Mouse (Mus musculus): ENCODE measurements around the gene Nt5c2. TPM values are rescaled to one million over a fixed set of nuclear protein-coding genes. Genes with fewer than 3 reads are reported as not detected.
"Not testable (repeated sequence)": the region's sequence is repeated elsewhere in the genome, so short reads cannot be mapped to it uniquely, and the experiment has no call there.

Gene Nt5c2
- total RNA-seq, 1 experiment from 2014 or later, result 138 TPM

- ATAC-seq (replicated peaks in 1 of 2; ENCODE audit: insufficient read depth in 1 of 2, low FRiP score in 2 of 2, low TSS enrichment in 1 of 2, low read depth in 1 of 2, poor library complexity in 2 of 2, severe bottlenecking in 2 of 2), result no peak
These were observed 8.6 kb upstream of the Nt5c2 start for GRCm38 (mm10) chr19:47023546-47023945.

GRCm38 (mm10) chr19:47022709-47023108 is 7.8 kb upstream of the Nt5c2 start:
- no peak for ATAC-seq (replicated peaks in 1 of 2; ENCODE audit: insufficient read depth in 1 of 2, low FRiP score in 2 of 2, low TSS enrichment in 1 of 2, low read depth in 1 of 2, poor library complexity in 2 of 2, severe bottlenecking in 2 of 2)

- ATAC-seq (replicated peaks in 1 of 2; ENCODE audit: insufficient read depth in 1 of 2, low FRiP score in 2 of 2, low TSS enrichment in 1 of 2, low read depth in 1 of 2, poor library complexity in 2 of 2, severe bottlenecking in 2 of 2), result no peak
These were observed 4.4 kb upstream of the Nt5c2 start for GRCm38 (mm10) chr19:47019326-47019725.

GRCm38 (mm10) chr19:47018330-47018729 is 3.4 kb upstream of the Nt5c2 start:
- no peak for ATAC-seq (replicated peaks in 1 of 2; ENCODE audit: insufficient read depth in 1 of 2, low FRiP score in 2 of 2, low TSS enrichment in 1 of 2, low read depth in 1 of 2, poor library complexity in 2 of 2, severe bottlenecking in 2 of 2)

- no peak for ATAC-seq (replicated peaks in 1 of 2; ENCODE audit: insufficient read depth in 1 of 2, low FRiP score in 2 of 2, low TSS enrichment in 1 of 2, low read depth in 1 of 2, poor library complexity in 2 of 2, severe bottlenecking in 2 of 2)
These were observed 2.9 kb upstream of the Nt5c2 start for GRCm38 (mm10) chr19:47017831-47018230.

GRCm38 (mm10) chr19:47016487-47016886 is 1.5 kb upstream of the Nt5c2 start:
- ATAC-seq (replicated peaks in 1 of 2; ENCODE audit: insufficient read depth in 1 of 2, low FRiP score in 2 of 2, low TSS enrichment in 1 of 2, low read depth in 1 of 2, poor library complexity in 2 of 2, severe bottlenecking in 2 of 2), result peak in 1 of 2 experiments; percentile 57; a peak in 1 of 4 replicates

GRCm38 (mm10) chr19:47015965-47016364 is 1.0 kb upstream of the Nt5c2 start:
- no peak for ATAC-seq (replicated peaks in 1 of 2; ENCODE audit: insufficient read depth in 1 of 2, low FRiP score in 2 of 2, low TSS enrichment in 1 of 2, low read depth in 1 of 2, poor library complexity in 2 of 2, severe bottlenecking in 2 of 2)

GRCm38 (mm10) chr19:47015396-47015795 is 443 bp upstream of the Nt5c2 start:
- no peak for ATAC-seq (replicated peaks in 1 of 2; ENCODE audit: insufficient read depth in 1 of 2, low FRiP score in 2 of 2, low TSS enrichment in 1 of 2, low read depth in 1 of 2, poor library complexity in 2 of 2, severe bottlenecking in 2 of 2)

GRCm38 (mm10) chr19:47014159-47014446 is 850 bp downstream of the Nt5c2 start:
- no peak for ATAC-seq (replicated peaks in 1 of 2; ENCODE audit: insufficient read depth in 1 of 2, low FRiP score in 2 of 2, low TSS enrichment in 1 of 2, low read depth in 1 of 2, poor library complexity in 2 of 2, severe bottlenecking in 2 of 2)

GRCm38 (mm10) chr19:47013340-47014158 is 1.4 kb downstream of the Nt5c2 start:
- ATAC-seq (replicated peaks in 1 of 2; ENCODE audit: insufficient read depth in 1 of 2, low FRiP score in 2 of 2, low TSS enrichment in 1 of 2, low read depth in 1 of 2, poor library complexity in 2 of 2, severe bottlenecking in 2 of 2), result no peak

GRCm38 (mm10) chr19:47012521-47013130 is 2.3 kb downstream of the Nt5c2 start:
- no peak for ATAC-seq (replicated peaks in 1 of 2; ENCODE audit: insufficient read depth in 1 of 2, low FRiP score in 2 of 2, low TSS enrichment in 1 of 2, low read depth in 1 of 2, poor library complexity in 2 of 2, severe bottlenecking in 2 of 2)

- ATAC-seq (replicated peaks in 1 of 2; ENCODE audit: insufficient read depth in 1 of 2, low FRiP score in 2 of 2, low TSS enrichment in 1 of 2, low read depth in 1 of 2, poor library complexity in 2 of 2, severe bottlenecking in 2 of 2), result no peak
These were observed 5.0 kb downstream of the Nt5c2 start for GRCm38 (mm10) chr19:47009943-47010342.

GRCm38 (mm10) chr19:47009420-47009819 is 5.5 kb downstream of the Nt5c2 start:
- ATAC-seq (replicated peaks in 1 of 2; ENCODE audit: insufficient read depth in 1 of 2, low FRiP score in 2 of 2, low TSS enrichment in 1 of 2, low read depth in 1 of 2, poor library complexity in 2 of 2, severe bottlenecking in 2 of 2), result no peak

- no peak for ATAC-seq (replicated peaks in 1 of 2; ENCODE audit: insufficient read depth in 1 of 2, low FRiP score in 2 of 2, low TSS enrichment in 1 of 2, low read depth in 1 of 2, poor library complexity in 2 of 2, severe bottlenecking in 2 of 2)
These were observed 8.6 kb downstream of the Nt5c2 start for GRCm38 (mm10) chr19:47006321-47006720.

GRCm38 (mm10) chr19:47005873-47006272 is 9.1 kb downstream of the Nt5c2 start:
- ATAC-seq (replicated peaks in 1 of 2; ENCODE audit: insufficient read depth in 1 of 2, low FRiP score in 2 of 2, low TSS enrichment in 1 of 2, low read depth in 1 of 2, poor library complexity in 2 of 2, severe bottlenecking in 2 of 2), result no peak

GRCm38 (mm10) chr19:47003742-47004511 is 11.0 kb downstream of the Nt5c2 start:
- no peak for ATAC-seq (replicated peaks in 1 of 2; ENCODE audit: insufficient read depth in 1 of 2, low FRiP score in 2 of 2, low TSS enrichment in 1 of 2, low read depth in 1 of 2, poor library complexity in 2 of 2, severe bottlenecking in 2 of 2)

- ATAC-seq (replicated peaks in 1 of 2; ENCODE audit: insufficient read depth in 1 of 2, low FRiP score in 2 of 2, low TSS enrichment in 1 of 2, low read depth in 1 of 2, poor library complexity in 2 of 2, severe bottlenecking in 2 of 2), result not testable (repeated sequence)
These were observed 14.6 kb downstream of the Nt5c2 start for GRCm38 (mm10) chr19:47000357-47000756.

GRCm38 (mm10) chr19:46999753-47000152 is 15.2 kb downstream of the Nt5c2 start:
- no peak for ATAC-seq (replicated peaks in 1 of 2; ENCODE audit: insufficient read depth in 1 of 2, low FRiP score in 2 of 2, low TSS enrichment in 1 of 2, low read depth in 1 of 2, poor library complexity in 2 of 2, severe bottlenecking in 2 of 2)

Data from hematopoietic stem cell, adult 5-6 weeks (primary cell).